Mouse (Mus musculus) ZHBTc4 (cell line): ENCODE measurements around the gene Atp5h.

Source experiments
- DNase-seq: peaks from one replicate; pipeline ENCODE4 v3.0.0-alpha.2; 2011; ENCODE audit warnings: low read depth, low spot score

Gene Atp5h

DNA sequence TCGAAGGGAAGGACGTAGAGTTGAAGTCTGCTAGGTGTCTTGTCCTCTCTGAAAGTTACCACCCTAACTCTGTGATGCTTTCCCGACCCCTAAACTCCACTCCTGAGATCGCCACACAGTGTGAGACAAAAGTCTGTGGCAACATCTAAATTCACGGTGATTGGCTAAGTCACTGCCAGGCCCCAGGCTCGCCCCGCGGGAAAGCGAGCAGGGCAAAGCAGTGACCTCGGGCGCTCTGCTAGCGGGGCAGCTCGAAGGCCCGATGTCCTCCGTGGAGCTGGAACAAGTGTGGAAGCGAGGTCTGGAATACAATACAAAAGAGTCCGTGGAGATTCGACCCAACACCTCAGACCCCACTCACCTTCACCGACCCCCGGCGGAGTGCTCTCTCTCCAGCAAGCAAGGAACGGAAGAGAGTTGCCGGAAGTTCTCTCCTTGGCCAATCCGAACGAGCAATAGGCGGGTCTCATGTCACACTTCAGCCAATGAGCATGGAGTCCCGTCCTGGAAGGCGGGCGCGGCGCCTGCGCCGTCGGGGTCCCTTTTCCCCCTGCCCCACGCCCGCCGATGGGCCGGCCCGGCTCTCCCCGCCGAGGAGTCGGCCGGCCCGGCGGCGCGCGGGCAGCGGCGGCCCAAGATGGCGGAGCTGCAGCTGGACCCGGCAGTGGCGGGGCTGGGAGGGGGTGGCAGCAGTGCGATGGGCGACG lies at the start of gene Atp5h, which contains the start of gene Kctd2:
Gene Atp5h (minus strand): TSS at position 432 of the 707 bp plus-strand sequence.
Gene Kctd2 (plus strand): TSS at position 598 of the 707 bp plus-strand sequence.
- DNase-seq, result peak; percentile 98

DNA sequence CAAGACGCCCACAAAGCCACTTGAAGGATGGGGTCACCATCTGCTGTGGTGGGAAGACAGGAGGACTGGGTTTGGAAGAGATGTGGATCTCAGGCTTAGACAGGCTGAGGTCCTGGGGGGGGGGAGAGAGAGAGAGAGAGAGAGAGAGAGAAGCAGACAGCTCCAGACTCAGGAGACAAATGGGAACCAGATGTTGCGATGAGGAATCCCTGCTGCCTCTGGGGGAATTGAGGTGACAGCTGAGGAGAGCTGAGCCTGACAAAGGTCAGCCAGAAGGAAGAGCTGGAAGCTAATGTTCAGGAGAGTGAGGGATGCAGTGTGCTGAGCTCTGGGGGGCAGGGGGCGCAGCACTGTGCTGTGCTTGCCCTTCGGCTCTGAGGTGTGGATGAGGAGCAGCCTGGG lies 47.5 kb upstream of the Atp5h start:
- no peak for DNase-seq

DNA sequence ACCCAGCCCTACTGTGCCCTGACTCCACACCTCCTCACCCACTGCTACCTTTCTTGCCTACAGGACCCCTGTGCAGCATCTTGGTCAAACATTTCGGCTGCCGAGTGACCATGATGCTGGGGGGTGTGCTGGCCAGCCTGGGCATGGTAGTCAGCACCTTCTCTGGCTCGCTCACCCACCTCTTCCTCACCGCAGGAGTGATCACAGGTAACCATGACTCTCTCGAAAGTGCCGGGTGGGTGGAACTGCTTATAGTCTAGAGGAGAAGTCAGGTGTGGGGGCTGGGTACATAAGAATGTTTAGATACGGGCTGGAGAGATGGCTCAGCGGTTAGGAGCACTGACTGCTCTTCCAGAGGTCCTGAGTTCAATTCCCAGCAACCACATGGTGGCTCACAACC lies 45.1 kb upstream of the Atp5h start:
- DNase-seq, result no peak

DNA sequence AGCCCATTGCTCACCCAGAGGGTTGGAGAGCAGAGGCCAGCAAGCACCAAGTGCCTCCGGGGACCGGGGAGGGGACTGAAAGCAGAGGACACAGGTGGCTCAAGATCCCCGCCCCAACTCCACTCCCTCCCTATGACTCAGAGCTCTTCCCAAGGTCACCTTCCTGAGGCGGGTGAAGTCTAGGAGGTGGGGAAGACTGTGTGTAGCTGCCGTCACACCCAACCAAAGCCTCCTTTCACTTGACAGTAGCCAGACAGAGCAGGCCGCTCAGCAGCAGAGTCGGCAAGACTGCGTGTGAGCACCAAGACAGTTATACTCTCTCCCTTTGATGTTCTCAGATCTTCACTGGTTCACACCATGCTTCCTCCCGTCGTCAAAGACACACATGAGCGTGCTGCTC lies 43.6 kb upstream of the Atp5h start:
- peak; percentile 86 for DNase-seq

DNA sequence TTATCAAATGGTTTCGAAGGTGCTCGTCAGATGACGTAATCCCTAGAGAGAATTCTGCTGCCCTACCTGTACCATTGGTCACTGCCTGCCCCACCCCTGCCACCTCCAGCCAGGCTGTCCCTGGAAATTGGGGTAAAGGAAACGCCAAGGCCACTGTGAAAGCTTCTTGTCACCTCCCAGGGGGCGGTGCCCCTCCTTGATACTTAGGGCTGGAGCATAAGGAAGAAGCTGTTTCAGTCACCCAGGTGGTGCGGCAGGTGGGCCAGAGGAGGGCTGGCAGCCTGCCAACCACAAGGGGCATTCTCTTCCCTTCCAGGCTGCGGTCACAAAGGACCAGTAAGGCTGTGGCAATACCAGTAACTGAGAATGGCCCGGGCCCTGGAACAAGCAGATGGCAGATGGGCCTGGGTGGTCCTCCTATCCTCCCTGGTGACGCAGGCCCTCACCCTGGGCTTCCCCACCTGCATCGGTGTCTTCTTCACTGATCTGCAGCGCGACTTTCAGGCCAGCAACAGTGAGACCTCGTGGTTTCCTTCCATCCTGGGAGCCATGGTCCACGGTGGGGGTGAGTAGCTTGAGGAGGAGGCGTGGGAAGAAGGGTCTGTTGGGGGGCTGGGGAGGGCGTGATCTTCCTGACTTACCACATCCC lies 42.6 kb upstream of the Atp5h start, which contains the start of gene Slc16a5:
Gene Slc16a5 (plus strand): TSS at position 232 of the 649 bp plus-strand sequence.
- no peak for DNase-seq

DNA sequence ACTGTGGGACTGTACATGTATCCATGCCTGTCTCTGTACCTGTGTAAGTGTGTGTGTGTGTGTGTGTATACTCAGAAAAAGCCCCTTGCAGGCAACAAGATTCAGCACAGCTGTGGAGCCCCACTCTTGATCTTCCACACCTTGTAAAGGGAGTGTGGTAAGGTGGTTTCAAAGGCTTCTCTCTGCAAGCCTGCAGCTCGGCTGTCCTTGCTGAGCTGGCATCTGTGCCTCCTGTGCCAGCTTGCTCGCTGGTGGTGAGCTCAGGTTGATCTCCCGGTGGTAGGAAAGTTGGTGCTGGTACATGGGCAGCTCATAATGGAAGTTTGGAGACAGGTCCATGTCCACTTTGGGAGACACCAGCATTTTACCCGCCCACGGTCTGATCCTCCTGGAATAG lies 42.1 kb upstream of the Atp5h start:
- DNase-seq, result no peak

DNA sequence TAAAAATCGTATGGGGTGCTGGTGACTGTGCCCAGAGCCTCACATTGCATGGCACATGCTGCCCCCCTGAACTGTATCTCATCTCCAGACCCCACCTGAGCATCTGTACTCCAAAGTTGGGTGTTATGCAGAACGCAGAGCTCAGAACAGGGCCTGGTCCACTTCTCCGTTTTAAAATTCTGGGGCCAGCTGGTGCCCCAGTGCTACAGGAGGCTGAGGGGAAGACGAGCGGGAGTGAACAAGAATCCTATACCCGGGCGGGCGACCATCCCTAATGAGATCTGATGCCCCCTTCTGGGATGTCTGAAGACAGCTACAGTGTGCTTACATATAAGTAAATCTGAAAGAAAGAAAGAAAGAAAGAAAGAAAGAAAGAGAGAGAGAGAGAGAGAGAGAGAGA lies 41.2 kb upstream of the Atp5h start:
- DNase-seq, result no peak

DNA sequence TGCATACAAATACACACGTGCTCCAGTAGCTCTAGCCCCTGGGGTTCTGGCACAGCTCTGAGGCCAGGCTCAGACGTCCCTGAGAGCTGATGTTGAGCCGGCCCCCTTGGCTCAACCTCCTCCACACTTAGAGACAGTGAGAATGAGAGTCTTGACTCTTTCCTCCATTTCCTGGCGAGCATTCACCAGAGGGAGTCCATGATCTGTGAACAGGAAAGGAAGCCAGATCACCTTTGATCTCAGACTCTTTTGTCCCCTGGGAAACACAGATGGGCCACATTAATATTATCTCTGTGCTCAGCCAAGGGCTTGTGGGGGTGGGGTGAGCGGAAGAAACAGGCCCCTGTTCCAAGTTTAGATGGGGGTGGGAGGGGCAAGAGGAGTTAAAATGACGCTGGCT lies 37.6 kb upstream of the Atp5h start:
- DNase-seq, result no peak

DNA sequence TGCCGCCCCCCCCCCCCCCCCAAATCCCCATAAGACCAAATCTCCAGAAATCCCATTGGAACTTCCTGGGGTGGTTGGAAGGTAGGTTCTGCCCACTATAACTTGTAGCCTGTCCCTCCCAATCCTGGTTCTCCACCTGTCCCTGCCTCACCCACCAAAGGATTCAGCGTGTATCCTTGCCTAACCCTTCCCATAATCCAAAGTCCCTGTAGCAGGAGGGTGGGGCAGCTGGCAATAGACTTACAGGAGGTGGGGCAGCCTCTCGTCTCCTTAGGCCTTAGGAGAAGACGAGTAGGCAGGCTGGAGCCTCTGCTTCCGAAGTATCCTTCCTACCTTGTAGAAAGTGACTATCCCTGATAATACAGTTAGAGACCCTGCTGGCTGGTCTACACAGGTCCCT lies 36.4 kb upstream of the Atp5h start:
- no peak for DNase-seq

DNA sequence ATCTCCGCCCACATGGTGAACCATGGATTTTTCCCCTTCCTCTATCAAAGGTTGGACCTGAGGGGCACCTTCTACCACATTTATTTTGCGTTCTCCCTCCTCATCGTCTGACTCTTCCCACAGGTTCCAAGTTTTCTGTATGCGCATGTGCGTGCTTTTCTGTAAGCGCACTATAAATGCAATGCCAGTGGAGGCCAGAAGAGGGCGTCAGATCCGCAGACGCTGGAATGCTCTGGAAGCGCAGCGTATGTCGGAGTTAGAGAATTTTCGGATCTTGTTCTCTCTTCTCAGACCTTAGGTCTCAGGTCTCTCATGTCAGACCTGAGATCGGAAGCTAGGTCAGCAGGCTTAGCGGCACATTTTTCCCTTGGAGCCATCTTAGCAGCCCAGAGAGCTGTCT lies 35.9 kb upstream of the Atp5h start:
- DNase-seq, result peak; percentile 90

DNA sequence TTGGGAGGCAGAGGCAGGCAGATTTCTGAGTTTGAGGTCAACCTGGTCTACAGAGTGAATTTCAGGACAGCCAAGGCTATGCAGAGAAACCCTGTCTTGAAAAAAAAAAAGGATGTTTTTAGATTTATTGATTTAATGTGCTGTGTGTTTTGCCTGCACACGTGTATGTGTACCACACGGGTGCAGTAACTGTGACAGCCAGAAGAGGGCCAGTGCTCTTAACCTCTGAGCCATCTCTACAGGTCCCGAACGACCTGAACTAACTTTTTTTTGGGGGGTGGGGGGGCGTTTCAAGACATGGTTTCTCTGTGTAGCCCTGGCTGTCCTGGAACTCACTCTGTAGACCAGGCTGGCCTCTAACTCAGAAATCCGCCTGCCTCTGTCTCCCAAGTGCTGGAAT lies 35.1 kb upstream of the Atp5h start:
- DNase-seq, result peak; percentile 72

DNA sequence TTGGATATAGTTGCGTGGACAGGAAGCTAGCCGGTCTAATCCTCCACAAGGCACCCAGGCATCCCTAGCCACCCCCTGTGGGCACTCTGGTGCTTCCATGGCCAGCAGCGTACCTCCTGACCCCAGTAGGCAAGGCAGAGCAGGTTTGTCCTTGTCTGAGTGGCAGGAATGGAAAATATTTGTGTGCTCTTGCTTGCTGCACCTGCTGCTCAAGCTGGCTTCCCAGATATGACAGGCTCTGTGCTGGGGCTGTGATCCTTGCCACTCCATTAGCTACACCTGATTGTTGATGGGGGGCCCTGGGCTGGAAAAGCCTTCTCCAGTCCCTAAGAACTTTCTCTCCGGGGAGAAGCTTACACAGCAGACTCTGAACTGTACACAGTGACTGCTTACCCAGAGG lies 33.5 kb upstream of the Atp5h start:
- no peak for DNase-seq

DNA sequence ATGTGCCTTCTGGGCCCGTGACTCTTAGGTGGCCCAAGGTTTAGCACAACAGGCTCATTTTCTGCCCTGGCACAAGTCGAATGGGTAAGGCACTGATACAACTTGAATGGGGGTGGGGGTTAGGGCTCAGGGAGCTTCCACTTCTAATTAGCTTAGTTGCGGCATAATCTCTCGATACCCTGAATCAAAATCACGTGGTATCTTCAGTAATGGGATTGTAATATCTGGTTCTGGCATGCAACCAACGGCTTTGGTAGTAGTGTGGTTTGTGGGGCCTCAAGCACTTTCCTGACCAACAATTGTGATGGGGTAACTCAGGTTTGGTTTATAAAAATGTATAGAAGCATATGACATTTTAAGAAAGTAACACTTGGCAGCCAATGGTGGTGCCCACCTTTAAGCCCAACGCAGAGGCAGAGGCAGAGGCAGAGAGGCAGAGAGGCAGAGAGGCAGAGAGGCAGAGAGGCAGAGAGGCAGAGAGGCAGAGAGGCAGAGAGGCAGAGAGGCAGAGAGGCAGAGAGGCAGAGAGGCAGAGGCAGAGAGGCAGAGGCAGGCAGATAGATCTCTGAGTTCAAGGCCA lies 32.6 kb upstream of the Atp5h start:
- DNase-seq, result no peak

DNA sequence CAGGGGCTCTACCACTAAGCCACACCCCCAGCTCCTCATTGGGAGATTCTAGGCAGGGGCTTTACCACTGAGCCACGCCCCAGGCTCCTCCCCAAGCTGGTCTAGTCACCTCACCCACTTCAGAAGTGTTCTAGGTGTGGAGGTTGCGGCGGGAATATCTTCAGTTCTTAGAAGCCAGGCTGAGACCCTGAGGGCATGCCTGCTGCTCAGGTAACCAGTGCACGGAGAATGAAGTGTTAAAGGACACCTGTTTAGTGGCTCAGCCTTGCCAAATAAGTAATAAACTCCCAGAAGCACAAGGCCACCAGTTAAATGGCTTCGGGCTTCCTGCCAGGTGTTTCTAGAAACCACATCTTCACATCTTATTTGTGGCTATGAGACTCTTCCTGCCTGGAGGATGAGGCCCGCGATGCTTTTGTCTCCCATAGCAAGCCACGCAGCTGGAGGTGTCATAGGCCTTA lies 32.0 kb upstream of the Atp5h start:
- DNase-seq, result peak; percentile 60

DNA sequence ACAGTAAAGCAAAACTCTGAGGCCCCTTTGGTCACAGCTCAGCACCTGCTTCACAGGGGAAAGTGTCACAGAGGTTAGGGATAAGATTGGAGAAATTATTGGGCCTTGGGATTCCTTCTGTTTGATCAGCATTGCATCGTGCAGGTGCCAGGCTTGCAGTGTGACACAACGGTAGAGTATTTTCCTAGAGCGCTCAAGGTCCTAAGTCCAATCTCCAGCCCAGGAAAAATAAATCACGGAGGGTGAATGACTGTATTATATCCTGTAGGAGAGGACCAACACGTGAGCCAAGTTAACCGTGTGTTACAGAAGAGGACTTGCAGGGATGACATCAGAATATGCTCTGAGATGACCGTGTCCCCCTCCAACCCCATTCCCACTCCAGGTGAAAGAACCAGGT lies 30.4 kb upstream of the Atp5h start:
- no peak for DNase-seq

DNA sequence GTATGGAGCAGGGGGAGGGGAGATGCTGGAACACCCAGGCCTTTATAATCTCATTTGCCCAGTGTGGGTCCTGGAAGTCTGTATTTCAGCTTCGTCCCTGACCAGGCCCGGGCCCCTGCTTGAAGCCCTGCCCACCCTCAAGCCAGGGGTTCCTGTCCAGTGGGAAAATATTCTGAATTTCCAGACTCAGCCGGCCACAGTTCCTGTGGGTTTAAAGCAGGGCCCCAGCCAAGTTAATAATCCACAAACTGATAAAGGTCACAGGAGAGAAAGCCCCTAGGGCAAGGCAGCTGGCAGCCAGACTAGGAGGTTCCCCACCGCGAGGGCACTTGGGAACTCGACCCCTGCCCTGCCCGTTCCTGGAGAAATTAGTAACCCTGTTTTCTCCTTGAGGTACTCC lies 29.2 kb upstream of the Atp5h start:
- no peak for DNase-seq

DNA sequence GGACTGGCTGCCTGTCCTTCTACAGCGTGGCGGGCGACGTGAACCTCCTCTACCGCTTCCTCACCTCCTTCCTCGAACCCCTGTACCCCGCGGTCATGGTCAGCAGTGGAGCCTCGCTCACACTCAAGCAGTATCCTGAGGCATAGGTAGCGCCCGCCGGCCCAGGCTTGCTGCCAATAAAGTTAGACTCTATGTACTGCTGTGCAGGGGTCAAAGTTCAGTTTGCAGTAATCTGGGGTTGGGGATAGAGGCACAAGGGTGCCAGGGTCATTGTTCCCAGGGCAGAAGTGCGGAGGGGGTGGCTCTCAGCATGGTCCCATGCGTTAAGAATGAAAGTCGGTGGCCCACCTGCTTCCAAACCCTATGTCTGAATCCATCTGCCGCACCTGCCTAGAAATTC lies 28.3 kb upstream of the Atp5h start:
- DNase-seq, result no peak

DNA sequence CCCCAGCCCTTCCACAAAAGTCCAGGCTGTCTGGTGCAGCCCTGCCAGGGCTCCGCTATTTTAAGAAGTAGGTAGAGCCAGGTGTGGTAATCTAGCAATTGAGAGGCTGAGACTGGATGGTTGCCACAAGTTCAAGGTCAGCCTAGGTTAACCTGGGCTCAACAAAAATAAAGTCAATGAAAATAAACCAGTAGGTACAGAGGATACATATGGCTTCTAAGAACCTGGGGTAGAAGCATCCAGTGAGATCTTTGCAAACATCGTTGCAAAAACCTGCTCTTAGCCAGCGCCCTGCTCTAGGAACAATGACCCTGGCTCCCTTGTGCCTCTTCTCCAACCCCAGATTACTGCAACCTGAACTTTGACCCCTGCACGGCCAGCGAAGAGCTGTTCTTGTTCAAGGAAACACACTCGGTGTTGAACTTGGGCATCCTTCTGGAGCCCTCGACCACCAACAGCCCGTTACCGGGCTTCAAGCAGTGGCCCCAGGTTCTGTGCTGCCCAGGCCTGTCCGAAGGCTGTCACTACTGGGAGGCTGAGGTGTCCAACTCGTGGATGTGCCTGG lies 27.6 kb upstream of the Atp5h start:
- DNase-seq, result no peak

DNA sequence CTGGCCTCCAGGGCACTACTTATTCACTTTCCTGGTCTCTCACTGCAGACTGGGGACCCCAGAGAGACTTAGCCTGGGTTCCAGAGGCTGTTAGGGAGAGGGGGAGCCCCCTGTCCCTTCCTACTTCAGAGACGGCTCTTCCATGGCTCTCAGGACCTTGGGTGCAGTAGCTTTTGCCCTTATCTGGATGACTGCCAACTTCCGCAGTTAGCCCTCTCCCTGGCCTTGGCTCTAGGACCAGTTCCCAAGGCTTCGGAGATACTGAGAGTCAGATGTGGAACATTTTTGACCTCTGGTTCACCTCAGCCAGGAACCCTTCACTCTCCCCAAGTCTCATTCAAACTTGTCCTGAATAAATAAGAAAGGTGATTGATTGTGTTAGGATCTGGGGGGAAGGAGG lies 27.1 kb upstream of the Atp5h start:
- DNase-seq, result no peak

DNA sequence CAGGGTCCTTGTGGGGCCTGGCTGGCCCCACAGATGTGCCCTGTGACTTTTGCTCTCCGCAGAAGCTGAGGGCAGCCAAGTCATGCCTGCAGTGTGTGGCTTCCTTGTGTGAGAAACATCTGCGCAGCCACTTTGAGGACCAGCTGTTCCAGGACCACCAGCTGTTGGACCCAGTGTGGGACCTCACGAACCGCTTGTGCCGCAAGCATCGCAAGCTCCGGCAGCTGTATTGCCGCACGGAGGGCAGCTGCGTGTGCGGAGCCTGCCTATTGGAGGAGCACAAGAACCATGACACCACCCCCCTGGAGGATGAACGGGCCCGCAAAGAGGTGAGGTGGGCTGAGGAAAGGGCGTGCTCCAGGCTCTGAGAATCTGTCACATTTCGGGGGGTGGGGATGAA lies 21.7 kb upstream of the Atp5h start:
- DNase-seq, result peak; percentile 74

DNA sequence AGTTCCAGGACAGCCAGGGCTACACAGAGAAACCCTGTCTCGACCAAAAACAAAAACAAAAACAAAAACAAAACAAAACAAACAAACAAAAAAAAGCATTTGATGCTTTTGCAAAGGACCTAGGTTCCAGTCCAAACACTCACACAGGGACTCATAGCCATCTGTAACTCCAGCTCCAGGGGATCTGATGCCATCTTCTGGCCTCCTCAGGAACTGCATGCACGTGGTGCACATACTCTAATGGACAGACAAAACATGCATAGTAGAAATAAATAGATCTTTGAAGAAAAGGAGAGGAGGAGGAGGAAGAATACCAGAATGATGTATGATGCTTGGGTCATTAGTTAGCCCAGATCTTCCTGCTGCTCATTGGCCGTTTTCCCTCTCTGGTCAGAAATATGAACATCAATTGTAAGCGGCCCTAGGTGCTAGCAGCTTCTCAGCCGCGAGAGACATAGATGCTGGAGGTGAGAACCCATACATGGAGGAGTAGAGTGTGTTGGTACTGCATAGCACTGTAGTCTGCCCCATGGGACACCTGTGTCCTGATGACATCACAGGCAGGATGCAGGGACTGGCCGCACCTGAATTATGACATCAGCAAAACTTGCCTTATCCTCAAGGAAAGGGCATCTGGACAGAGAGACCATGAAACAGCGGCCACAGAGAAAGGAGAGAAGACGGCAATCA lies 20.3 kb upstream of the Atp5h start, which contains the start of gene Trim80:
Gene Trim80 (plus strand): TSS at position 640 of the 690 bp plus-strand sequence.
- peak; percentile 83 for DNase-seq

DNA sequence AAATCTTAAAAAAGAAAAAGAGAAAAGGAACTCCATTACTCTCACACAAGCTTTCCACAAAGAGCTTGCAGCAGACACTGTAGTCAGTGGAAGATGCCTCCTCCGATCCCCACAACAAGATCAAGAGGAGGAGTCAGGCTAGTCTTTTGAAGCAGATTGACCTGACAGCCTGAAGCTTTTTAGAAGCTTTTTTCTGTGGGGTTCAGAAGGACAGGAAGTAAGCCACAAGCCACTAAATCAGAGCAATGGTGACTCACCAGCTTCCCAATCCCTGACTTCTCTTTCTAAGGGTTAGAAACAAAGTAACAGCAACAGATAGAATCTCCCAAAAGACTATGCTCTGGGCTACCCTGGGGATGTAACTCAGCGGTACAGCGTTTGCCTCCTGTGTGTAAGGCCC lies 19.6 kb upstream of the Atp5h start:
- DNase-seq, result no peak
